Mouse (Mus musculus) cerebellum, adult (tissue): ENCODE measurements around the gene Aptx.

Source experiments
- ATAC-seq: cut with Nextera tagmentation; 2 replicates; pipeline ENCODE4 v1.9.2; 2017; ENCODE audit warnings: mild to moderate bottlenecking, moderate library complexity, mixed read lengths; ENCODE audit not compliant: insufficient number of reproducible peaks, low FRiP score, low TSS enrichment

The Aptx gene

DNA sequence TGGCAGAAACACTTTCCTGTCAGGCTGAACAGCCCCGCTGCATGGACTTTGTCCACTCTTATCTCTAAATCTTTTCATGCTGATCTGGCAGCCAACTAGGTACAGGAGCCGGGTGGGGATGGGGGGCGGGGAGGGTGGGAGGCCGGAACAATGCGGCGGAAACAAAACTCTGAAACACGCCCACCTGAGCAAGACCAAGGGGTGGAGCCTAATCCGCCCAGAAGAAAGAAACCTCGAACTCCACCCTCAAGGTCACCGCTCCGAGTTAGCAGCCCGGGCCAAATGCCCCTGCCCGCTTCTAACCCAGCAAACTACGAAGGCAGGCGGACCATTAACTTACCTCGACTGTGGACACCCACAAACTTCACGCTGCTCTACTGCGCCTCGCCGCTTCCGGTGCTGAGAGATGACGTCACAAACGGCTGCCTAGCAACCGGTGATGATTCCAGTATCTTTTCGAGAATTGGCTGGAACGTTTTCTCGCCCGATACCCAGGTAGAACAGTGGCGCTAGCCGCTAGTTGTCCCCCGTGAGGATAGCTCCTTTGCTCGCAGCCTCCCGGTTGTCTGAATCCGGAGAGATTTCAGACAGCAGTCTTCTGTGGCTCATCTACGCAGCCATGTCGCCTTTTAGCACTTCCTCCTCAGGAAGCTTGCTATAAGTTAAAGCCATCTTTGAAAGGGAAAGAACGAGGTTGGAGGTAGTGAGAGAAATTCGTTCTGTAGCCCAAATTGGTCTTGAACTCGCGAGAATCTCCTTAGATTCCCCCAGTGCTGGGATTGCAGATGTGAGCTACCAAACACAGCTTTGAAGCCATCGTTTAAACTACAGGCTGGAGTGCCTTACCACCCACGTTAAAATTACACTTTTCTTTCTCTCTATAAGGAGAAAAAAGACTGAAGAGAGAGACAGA is at the start of gene Aptx:
Gene Aptx, minus strand, starts transcription at position 398 of the 913 bp plus-strand sequence.
- peak; percentile 97 for ATAC-seq

DNA sequence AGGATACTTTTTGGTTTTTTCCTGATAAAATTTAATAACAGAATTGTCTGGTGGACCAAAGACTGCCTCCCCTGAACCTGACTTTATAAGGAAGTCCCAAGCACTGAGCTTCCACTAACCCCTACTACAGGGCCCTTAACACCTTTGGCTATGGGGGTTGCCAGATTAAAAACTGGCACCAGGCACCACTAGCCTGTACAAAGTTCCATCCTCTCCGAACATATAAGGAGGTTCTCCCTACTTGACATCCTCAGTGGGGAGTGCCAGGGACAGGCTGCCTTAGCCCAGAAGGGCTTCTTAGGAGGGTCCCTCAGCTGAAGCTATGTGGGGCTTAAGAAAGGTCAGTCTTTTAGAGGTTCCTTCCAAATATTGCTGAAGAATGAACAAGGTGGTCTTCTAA is 32.4 kb upstream of the Aptx start:
- ATAC-seq = no peak

DNA sequence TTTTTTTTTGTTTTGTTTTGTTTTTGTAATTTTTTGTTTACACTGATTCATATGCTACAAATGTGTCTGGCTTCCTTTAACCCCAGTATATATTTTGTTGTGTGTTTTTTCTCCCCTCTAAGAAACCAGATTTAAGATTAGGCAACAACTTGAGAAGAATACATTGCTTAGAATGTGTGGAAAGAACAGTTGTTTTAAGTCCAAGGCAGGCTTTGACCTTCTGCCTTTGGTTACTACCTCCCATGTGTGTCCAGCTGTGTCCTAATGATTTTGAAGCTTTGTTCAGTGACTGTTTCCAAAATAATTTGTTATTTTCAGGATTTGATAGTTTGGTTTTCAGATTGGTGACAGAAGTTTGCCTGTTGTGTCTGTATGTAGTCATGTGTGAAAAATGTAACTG is 28.3 kb upstream of the Aptx start:
- ATAC-seq = no peak

DNA sequence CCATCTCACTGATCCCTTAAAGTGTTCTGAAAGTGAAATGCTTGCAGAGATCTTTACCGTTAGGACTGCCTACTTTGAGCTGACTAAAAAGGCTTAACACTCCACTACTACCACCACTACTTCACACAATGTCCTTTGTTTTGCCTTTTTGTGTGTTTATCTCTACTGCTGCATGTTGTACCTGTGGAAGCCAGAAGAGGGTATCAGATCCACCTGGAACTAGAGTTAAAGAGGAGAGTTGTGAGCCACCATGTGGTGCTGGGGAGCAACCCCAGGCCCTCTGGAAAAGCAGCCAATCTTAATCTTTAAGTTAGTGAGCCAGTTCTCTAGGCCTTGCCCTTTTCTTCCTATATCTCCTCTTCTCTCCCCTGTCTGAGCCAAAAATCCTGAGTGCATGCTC is 24.3 kb upstream of the Aptx start:
- no peak for ATAC-seq

DNA sequence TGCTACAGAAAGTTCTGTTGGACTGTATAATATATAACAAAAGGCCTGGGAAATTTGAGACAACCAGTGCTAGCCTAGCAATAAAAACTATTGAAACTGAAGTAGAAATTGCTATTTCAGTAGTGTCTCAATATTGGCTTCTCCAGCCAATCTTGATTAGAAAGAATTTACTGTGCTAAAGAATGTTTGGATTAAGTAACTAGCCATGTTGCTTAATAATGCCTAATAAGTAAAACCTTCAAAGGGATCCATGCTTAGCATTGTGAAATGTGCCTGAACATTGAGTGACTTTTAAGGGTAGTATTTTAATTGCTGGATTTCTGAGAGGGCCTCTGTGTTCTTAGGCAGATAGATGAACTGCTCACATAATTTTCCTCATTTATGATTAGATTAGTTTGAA is 22.6 kb upstream of the Aptx start:
- ATAC-seq = no peak

DNA sequence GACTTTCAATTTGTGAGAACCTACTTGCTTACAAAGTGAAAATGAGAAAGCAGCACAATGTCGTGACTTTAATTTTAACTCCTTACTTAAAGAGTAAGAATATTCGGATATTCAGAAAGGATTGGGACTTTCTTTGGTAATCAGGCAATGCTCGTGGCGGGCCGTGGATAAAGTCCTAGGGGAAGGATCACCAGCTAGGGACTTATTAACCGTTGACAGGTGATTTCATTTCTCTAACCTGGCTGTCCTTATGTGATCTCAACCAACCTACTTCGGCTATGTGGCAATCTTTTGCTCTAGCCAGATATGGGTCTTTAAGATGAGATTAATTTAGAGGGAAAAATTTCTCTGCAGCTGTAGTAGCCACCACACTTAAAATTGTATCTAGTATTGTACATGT is 22.1 kb upstream of the Aptx start:
- no peak for ATAC-seq

DNA sequence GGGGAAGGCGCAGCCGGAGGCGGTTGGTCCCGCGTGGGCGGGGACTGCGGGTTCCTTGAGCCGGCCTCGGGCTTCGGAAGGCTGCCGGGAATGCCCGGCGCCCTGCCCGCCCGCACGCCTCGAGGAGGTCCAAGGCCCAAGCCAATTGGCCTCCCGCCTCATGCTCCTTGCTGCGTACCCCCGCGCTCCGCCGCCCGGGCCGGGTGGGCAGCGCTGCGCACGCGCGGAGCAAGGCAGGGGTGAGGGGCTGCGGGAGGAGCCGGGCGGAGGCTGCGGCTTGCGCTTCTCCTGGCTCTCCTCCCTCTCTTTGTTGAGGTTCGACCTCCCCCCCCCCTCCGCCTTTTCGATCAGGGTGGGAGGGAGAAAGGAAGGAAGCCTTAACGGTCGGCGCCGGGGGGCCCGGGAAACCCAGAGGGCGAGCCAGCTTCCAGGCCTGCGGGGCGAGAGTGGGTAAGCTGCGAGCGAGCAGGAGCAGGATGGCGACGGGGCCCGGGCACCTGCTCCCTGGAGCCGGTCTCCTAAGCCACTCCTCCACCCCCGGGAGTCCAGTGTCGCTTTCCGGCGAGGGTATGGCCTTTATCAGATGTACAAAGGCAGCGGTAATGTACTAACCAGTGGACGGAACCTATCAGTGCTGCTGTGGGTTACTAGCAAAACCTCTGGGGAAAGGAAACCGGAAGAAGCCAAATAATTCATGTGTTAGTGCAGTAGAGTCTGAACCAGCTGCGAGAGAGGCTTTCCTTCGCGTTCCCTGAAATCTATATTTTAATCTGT is 19.9 kb upstream of the Aptx start:
- peak; percentile 77 for ATAC-seq

DNA sequence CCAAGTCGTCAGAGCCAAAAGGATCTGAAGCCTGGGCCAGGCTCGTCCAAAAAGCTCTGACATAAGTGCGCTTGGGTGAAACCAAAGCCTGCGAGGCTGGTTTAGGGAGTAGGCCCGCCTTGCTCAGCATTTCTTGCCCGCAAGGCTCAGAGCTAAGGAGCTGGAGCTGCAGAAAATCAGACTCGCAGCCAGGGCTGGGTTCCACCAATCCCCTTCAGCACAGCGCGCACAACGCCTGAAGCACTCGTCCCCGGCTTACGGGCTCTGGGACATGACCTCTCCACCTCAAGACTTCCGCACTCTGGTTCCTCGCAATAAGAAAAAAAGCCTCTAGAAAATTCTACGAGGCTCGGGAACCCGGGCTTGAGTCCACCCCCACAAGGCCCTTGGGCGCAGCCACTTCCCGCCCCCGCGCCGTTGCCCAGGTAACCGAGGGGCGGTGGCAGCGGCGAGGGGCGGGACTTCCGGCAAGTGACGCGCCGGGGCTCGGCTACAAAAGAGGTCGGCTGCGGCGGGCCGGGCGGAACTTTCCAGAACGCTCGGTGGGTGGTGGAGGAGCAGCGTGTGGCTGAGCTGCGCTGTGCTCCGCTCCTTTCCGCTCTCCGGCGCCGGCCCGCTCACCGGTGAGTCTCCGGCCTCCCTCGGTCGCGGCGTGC is 19.1 kb upstream of the Aptx start, which contains the start of gene Dnaja1:
Gene Dnaja1, plus strand, starts transcription at position 140 of the 656 bp plus-strand sequence.
- ATAC-seq = peak; percentile 91

DNA sequence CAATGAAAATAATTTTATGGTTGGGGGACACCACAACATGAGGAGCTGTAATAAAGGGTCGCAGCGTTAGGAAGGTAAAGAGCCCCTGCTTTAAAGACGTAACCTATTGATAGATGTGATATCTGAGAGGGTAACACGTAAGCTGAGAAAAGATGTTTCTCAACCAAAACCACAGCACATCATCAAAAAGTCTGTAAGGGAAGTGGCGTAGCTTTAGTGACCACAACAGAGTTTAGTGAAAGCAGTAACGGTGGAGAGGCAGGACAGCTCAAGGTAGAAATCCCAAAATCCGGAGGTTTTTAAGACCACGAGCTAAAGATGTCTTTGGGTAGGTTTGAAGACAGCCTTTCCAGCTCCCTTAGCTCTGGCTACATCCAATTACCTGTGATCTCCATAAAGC is 17.9 kb upstream of the Aptx start:
- no peak for ATAC-seq

DNA sequence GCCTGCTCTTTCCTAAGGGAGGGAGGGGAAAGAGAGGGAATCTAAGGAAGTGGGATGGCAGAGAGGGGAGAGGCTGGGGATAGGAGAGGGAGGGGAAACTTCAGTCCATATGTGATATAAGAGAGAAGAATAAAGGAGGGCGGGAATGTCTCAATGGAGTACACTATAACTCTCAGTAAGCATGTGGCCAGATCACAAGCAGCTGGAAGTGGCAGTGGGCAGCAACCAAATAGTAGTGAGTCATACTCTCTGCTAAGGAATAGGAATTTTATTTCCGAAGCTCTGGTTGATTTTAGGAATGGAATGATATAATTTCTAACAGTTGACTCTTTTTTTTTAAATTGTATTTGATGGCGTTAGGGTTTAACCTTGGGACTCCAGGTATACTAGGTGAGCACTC is 14.1 kb upstream of the Aptx start:
- ATAC-seq = no peak

DNA sequence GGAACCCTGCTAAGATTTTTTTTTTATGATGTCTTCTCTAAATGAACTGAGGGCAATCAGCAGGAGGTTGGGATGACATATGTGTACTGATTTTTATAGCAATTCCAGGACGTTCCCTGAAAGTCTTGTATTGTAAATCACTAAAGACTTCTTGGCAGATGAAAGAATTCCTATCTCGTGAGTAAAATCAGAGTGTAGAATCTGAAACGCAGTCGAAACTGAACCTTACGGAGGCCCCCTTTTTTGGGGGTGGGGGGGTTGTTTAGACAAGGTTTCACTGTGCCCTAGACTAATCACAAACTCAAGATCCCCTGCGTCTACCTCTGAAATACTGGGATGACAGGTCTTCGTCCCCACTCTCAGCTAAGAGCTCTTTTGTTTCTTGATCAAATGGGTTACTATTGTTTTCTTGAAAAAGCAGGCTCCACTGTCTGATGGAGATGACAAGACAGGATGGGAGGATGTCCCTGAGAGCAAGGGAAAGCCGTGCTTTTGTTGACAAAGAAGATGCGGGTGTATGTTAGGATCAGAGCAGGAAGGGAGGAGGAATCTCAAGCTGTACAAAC is 799 bp upstream of the Aptx start:
- no peak for ATAC-seq

DNA sequence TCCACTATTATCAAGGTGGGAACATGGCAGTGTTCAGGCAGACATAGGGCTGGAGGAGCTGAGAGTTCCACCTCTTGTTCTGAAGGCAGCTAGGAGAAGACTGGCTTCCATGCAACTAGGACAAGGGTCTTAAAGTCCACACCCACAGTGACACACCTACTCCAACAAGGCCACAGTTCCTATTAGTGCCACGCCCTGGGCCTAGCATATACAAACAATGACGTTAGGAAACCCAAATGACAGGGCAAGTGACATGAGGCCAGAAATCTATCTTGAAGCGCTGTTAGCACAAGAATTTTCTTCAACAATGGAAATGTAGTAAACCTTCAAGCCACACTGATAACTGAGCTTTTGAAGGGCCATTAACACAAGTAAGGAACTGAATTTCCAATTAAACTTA is 1.2 kb downstream of the Aptx start:
- ATAC-seq = no peak

DNA sequence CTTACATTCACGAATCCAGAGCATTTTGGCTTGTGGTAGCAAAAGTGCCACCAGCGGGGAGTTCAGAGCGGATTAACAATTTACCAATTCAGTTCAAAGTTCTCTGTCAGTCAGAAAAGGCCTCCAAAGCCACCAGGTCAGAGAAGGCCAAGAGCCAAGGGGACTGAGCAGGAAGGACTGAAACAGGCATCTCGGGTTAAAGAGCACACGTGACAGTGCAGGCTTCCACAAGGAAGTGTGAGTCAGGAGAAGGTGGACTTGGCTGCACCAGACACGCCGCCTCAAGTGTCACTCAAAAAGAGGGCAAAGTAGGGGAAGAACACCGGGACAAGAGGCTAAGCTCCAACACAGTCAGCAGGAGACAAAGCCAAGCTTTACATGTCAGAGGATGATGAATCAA is 2.8 kb downstream of the Aptx start:
- no peak for ATAC-seq

DNA sequence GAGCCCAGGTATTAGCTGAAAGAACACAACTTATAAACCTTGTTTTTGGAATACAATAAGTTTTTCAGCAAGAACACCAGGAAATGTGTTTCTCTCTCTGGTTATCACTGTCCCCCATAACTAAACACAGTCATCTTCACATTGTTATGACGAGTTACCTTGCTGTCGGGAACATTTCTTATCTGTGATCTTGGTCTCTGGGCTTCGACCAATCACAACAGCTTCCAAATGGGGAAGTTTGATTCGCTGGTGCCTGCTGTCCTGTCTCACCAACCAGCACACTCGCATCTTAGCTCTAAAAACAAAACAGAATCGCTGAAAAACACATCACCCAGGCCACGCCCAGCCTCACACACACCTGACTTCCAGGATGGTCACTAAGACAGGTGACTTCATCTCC is 5.9 kb downstream of the Aptx start:
- no peak for ATAC-seq

DNA sequence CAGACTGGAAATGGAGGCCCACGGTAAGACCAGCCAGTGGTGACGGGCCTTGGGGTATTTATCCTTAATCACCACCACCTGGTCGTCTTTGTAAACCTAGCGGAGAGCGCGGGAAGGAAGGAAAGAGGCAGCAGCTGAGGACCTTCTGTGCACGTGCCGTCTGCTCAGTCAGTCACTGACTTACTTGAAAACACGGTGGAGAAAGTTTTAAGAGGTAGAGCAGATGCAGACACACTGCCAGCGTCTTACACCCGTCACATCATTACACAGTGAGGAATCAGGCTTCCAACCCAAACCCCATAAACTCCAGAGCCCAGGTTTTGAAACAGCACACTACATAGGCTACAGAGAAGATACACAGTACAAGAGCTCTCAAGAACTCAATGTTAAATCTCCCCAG is 11.9 kb downstream of the Aptx start:
- ATAC-seq = no peak

DNA sequence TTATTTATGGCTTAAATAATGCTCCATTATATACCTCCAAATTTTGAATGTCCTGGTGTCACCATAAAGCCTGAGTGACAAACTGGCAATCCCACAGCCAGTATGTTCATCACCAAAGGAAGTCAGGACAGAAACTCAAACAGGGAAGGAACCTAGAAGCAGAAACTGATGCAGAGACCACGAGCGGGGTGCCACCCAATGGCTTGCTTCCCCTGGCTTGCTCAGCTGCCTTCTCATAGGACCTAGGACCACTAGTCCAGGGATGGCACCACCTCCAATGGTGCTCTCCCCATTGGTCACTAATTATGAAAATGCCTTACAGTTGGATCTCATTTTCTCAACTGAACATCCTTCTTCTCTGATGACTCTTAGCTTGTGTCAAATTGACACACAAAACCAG is 19.7 kb downstream of the Aptx start:
- ATAC-seq = no peak

DNA sequence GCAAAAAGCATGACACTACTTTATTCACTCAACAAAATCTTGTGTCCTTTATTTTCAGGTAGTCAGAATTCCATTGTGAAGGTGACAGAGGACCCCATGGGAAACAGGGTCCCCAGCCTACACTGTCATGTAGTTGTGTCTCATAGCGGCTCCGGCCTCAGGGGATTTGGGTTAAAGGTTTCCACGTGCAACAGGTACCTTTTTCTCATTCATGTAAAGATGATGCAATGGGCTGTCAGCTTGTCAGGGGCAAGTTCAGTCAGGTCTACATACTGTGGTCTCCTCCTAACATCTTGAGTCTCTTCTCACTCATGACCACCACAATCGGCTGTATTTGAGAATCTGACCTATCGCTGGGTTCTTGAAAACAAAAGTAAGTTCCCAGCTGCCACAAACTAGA is 20.6 kb downstream of the Aptx start:
- no peak for ATAC-seq

DNA sequence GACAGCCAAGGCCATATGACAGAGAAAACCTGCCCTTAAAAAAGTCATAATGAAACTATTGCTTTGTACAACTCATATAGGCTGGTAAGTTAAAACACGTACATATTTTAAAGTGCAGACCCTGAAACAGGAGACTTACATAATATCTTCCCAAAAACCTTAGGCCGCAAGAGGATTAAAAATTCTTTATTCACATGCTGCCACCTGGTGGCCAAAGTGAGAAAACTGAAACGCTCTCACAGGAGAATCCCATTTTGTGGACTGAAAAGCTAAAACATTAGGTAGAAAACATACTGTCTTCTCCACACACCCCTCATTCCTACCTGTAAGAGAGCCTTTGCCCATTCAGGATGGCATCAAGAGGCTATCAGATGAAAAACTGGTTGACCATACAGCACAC is 21.1 kb downstream of the Aptx start:
- ATAC-seq = 0 out of 2 replicates have a peak, but pooled peaks have one; percentile 19

DNA sequence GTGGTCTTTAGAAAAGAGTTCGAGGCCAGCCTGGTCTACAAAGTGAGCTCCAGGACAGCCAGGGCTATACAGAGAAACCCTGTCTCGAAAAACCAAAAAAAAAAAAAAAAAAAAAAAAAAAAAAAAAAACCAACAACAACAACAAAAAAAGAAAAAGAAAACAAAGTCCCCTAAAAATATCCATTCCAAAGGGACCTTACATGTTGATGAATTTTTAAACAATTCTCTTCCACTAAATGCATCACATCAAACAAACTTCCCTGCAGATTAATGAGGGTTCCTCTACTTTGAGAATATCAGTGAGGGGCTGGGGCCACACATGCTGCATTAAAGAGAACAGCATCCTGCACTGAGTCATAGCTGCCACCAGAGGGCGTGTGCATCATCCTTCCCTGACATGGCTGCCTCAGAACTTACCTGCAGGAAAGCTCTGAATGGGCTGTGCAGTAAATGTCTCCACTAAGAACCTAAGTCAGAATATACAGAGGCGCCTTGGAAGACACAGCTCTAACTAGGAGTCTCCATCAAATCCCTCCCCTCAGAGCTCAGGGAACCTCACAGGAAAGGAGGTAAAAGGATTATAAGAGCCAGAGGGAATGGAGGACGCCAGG is 22.6 kb downstream of the Aptx start:
- peak; percentile 42; the same call in 1 of the 2 replicates for ATAC-seq

DNA sequence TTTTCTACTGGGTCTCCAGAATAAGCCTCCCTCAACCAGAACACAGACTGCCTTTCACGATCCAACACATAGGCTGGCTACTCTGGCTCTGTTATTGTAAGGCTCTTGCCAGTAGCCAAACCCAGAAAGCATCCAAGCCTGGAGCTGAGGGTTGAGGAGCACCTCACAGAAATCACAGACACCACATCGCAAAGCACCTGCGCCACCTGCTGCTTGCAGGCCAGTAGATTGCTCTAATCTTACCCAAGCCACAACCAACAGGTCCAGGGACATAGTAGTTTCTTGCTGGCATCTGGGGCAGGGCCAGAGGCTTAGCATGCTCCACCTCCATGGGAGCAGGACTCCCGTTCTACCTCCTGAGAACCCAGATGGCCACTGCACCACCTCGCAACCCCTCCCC is 25.9 kb downstream of the Aptx start:
- no peak for ATAC-seq
